Mouse (Mus musculus): Measurements from ENCODE around the gene Arhgef3. TPM values are rescaled to one million over a fixed set of nuclear protein-coding genes. Genes with fewer than 3 reads are reported as not detected.

Gene Arhgef3
- total RNA-seq, 2 experiments from 2014 or later = 8.5 to 20.0 TPM

DNA sequence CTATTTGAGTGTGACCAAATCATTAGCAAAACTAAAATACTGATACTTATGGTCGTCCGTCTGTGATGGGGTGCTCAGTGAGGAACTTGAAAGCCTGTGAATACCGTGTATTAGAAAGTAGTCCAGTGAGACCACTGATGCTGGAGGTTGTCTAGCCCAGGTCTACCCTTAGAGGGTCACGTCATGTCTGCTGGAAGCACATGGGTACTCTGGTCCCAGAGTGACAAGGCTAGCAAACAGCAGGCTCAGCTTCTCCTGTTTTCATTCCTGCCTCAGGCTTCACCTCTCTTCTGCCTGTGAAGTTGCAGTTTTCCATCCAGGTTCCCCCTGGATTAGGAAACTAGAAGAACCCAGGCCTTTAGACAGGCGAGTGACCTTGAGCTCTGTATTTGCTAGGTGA, 233.0 kb downstream of the Arhgef3 start:
- no peak for DNase-seq
- Histone ChIP-seq H3K4me3 (no peak overlapping the region), H3K27ac (peak overlapping the region; percentile 66)
- intact Hi-C loops (cut with DNase I) = no loop called here
- no peak for TF ChIP-seq CTCF (IDR thresholded peaks at IDR 0.05)

- peak overlapping the region; percentile 66 for H3K27ac ChIP-seq
- no peak overlapping the region for H3K4me3 ChIP-seq
- TF ChIP-seq CTCF (IDR thresholded peaks at IDR 0.05) = no peak
- no peak for DNase-seq
- intact Hi-C loops (cut with DNase I) = no loop called here
These were observed 233.4 kb downstream of the Arhgef3 start for GRCm38 (mm10) chr14:27348088-27348487.

- intact Hi-C loops (cut with DNase I) = no loop called here
- no peak for DNase-seq
- Histone ChIP-seq H3K27ac (peak overlapping the region; percentile 66), H3K4me3 (no peak overlapping the region)
- no peak for TF ChIP-seq CTCF (IDR thresholded peaks at IDR 0.05)
These were observed 234.0 kb downstream of the Arhgef3 start for GRCm38 (mm10) chr14:27348656-27349055.

DNA sequence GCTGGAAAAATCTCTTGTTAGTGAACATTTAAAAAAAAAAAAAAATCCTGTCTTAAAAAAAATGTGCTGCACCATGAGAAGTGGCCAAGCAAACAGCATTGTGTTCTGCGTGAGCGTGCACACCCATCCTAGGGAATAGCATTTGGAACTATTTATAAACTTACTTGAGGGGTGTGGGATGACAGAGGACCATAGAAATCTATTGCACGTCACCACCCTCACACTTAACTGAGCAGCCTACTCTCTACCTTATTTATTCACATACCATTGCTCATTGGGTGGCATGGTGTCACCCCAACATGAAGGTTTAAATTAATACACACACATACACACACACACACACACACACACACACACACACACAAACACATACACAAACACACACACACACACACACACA, 234.4 kb downstream of the Arhgef3 start:
- Histone ChIP-seq H3K27ac (peak overlapping the region; percentile 66), H3K4me3 (no peak overlapping the region)
- DNase-seq = no peak
- intact Hi-C loops (cut with DNase I) = no loop called here
- no peak for TF ChIP-seq CTCF (IDR thresholded peaks at IDR 0.05)

GRCm38 (mm10) chr14:27349828-27350729, 235.4 kb downstream of the Arhgef3 start:
- intact Hi-C loops (cut with DNase I) = no loop called here
- peak overlapping the region; percentile 15; the same call in 1 of the 2 replicates for H3K4me3 ChIP-seq
- TF ChIP-seq CTCF (IDR thresholded peaks at IDR 0.05) = no peak
- H3K27ac ChIP-seq = peak overlapping the region; percentile 87
- DNase-seq = no peak

- Histone ChIP-seq H3K4me3 (peak overlapping the region; percentile 15; the same call in 1 of the 2 replicates), H3K27ac (peak overlapping the region; percentile 87)
- intact Hi-C loops (cut with DNase I) = no loop called here
- no peak for TF ChIP-seq CTCF (IDR thresholded peaks at IDR 0.05)
- peak; percentile 39 for DNase-seq
These were observed 236.4 kb downstream of the Arhgef3 start for GRCm38 (mm10) chr14:27351051-27351475.

DNA sequence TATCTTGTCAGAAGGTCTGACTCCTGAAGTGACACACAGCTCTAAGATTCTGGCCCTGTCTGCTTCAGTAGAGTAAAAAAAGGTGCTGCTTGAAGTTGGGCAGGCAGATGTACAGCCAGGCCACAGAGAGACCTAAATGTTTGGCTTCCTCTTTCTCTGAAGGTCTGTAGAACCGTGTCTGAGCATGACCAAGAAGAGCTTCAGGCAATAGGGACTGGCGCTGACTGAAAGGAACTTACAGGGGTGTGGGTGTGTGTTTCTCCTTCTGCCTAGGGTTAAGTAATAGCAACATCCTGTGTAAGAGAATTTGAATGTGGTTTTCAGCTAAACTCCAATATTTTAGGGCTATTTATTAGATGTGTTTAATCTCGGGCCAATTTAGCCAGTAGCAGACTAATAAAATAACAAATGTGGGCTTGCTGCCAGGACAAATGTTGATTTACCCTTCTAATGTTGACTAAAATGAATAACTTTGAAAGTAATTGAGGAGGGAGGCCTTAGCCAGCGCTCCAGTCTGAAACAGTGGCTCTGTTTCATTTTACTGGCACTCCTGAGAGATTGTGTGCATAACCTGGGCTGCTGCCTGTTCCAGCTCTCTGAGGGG, 236.9 kb downstream of the Arhgef3 start:
- Histone ChIP-seq H3K27ac (peak overlapping the region; percentile 87), H3K4me3 (peak overlapping the region; percentile 0; the same call in 1 of the 2 replicates)
- no peak for DNase-seq
- intact Hi-C loops (cut with DNase I) = no loop called here
- no peak for TF ChIP-seq CTCF (IDR thresholded peaks at IDR 0.05)

DNA sequence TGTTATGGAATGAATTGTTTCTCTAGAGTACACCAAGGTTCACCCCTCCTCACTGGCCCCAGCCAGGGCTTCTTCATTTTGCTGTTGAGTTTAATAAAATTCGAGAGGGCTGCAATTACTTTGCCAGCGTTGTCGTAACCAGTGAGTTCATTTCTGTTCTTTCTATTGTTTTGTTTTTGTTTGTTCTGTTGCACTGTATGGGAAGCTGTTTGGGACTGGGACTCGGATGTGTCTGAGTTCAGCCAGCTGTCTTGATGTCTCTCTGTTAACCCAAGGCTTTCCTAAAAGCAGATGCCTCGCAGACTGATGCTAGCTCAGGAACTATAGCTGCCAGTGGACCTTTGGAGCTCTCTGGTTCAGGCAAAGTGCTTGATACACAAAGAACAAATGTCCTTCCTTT, 237.8 kb downstream of the Arhgef3 start:
- no peak for TF ChIP-seq CTCF (IDR thresholded peaks at IDR 0.05)
- DNase-seq = no peak
- intact Hi-C loops (cut with DNase I) = no loop called here
- Histone ChIP-seq H3K4me3 (no peak overlapping the region; the same call in 1 of the 2 replicates), H3K27ac (peak overlapping the region; percentile 87)

DNA sequence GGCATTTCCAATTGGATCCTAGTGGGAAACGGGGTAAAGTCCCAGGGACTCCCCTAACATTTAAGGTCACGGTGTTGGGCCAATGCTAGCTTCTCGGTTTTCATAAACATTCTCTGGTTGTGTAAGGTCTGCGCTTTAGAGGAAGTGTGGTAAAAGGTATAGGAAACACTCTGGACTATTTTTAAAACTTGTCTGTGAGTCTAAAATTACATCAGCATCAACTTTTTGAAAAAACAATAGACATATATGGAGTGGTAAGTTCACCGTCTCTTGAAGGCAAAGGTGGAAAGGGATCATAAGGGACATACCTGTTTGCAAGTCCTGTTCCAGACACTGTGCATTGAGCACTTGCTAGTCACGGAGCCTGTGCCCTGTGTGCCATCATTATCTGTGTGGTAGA, 240.5 kb downstream of the Arhgef3 start:
- H3K4me3 ChIP-seq = no peak overlapping the region
- H3K27ac ChIP-seq = peak overlapping the region; percentile 38; the same call in 1 of the 2 replicates
- intact Hi-C loops (cut with DNase I) = no loop called here
- no peak for TF ChIP-seq CTCF (IDR thresholded peaks at IDR 0.05)
- DNase-seq = no peak

GRCm38 (mm10) chr14:27355937-27356336, 241.2 kb downstream of the Arhgef3 start:
- H3K4me3 ChIP-seq = no peak overlapping the region
- intact Hi-C loops (cut with DNase I) = no loop called here
- peak overlapping the region; percentile 38; the same call in 1 of the 2 replicates for H3K27ac ChIP-seq
- DNase-seq = no peak
- no peak for TF ChIP-seq CTCF (IDR thresholded peaks at IDR 0.05)

DNA sequence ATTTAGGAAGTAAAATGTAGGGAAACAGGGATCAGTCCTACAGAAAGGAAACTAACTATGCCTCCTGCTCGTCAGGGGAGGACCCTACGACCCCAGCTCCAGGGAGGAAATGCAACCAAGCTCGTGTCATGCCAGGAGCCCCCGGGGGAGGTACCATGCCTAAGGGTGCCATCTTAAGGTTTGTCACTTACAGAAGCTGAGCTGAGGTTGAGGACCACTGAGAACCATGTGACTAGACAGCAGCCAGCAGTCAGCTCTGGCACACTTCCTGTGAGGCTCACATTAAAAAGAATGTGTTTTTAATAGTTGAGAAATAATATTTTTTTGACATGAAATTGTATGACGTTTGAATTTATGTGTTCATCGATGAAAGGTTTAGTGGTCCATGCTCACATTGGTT, 242.4 kb downstream of the Arhgef3 start:
- H3K4me3 ChIP-seq = no peak overlapping the region
- intact Hi-C loops (cut with DNase I) = no loop called here
- H3K27ac ChIP-seq = no peak overlapping the region
- no peak for TF ChIP-seq CTCF (IDR thresholded peaks at IDR 0.05)
- no peak for DNase-seq

DNA sequence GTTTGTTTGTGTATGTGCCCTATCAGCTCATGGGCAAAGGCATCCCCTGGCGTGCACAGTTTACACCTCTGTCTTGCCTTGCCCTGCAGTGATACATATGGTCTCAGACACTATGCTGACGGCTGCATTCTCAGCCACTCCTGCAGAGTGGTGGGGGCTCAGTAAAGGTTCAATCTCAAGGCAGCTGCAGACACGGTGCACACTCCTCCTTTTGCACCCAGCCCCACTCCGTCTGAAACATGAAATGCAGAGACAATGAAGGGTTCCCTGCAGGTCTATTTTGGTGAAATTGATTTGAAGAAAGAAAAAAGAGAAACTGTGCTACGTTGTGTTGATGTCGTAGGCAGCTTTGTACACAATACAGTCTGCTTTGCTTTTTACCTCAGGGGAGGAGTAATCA, 243.5 kb downstream of the Arhgef3 start:
- intact Hi-C loops (cut with DNase I) = no loop called here
- TF ChIP-seq CTCF (IDR thresholded peaks at IDR 0.05) = no peak
- Histone ChIP-seq H3K27ac (no peak overlapping the region), H3K4me3 (no peak overlapping the region)
- DNase-seq = no peak

DNA sequence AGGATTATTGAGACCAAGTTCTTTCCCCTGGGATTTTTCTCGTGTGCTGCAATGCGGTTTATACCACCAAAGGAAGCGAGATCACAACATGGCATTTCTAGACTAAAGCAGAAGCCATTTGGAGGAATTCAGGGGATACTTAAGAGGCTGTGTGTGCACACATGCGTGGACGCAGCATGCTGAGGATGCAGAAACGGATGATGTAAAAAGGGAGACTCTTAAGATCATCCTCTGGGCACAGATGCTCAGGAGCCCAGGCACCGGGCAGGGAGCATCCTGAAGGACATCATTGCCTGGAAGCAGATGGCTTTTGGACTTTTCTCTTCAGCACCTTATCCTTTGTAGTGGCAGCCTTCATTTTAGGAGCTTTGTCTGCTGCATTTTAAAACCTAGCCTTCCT, 246.2 kb downstream of the Arhgef3 start:
- no peak for TF ChIP-seq CTCF (IDR thresholded peaks at IDR 0.05)
- Histone ChIP-seq H3K4me3 (no peak overlapping the region), H3K27ac (no peak overlapping the region)
- no peak for DNase-seq
- intact Hi-C loops (cut with DNase I) = no loop called here
